8 mouse cellular contexts compared by ENCODE assay signal in the genomic region with DNA sequence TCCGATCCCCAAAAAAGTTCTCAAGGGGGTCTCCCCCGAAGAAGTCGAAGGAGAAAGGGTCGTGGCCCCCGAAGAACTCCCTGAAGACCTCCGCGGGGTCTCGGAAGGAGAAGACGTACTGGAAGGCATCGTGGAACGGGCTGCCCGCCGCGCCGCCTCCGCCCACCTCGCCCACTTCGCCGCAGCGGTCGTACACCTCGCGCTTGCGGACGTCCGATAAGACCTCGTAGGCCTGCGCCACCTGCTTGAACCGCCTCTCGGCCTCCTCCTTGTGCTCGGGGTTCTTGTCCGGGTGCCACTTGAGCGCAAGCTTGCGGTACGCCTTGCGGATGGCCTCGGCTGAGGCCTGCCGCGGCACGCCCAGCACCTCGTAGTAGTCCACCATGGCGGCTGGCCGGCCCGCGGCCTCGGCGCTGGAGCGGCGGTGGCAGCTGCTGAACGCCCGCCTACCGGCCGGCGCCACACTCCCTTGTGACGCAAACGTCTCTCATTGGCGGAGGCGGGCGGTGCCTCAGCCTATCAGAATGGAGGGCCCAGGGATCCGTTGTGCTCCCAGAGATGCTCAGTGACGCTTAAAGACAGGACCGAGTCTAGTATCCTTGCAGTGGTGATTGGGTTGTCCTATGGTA. TPM values are rescaled to one million over a fixed set of nuclear protein-coding genes. Genes with fewer than 3 reads are reported as not detected.
A peak's percentile ranks its signal among the peaks of the same experiment; 100 is the strongest.
DNase-seq lines count a peak whose midpoint lies in the region; ATAC-seq and TF ChIP-seq lines count a peak whose summit lies in the region.

A gene (minus strand): TSS at position 489 of the 629 bp plus-strand sequence.

- H3K4me2 ChIP-seq in embryonic facial prominence, embryonic 11.5 days (ENCODE audit: low read depth, low read length): peak within 1 kb of the TSS; percentile 71
- H3K4me2 ChIP-seq in heart, embryonic 12.5 days: peak within 1 kb of the TSS; percentile 77
- peak within 1 kb of the TSS; percentile 91 for H3K4me2 ChIP-seq in kidney, embryonic 16.5 days (replicated peaks; ENCODE audit: low read depth, low read length)
- peak within 1 kb of the TSS; percentile 83 for H3K4me2 ChIP-seq in stomach, embryonic 16.5 days (ENCODE audit: low read depth, low read length)

- no peaks in the 10 kb centered on the region for H3K36me3 ChIP-seq in embryonic facial prominence, embryonic 11.5 days (replicated peaks; ENCODE audit: control insufficient read depth, insufficient read depth, low read depth, low read length)
- no peaks in the 10 kb centered on the region for H3K36me3 ChIP-seq in heart, embryonic 12.5 days
- H3K36me3 ChIP-seq in kidney, embryonic 16.5 days (ENCODE audit: insufficient read depth, low read length): no peaks in the 10 kb centered on the region
- peaks cover 27% of the 10 kb centered on the region for H3K36me3 ChIP-seq in liver, adult 2 months (ENCODE audit: control insufficient read depth, insufficient read depth, low read length)
- H3K36me3 ChIP-seq in stomach, embryonic 16.5 days (ENCODE audit: control insufficient read depth, insufficient read depth, low read length): no peaks in the 10 kb centered on the region

- peak; percentile 82 for DNase-seq in layer of hippocampus, adult 11-12 months (ENCODE audit: low spot score)
- DNase-seq in layer of hippocampus, adult 9-10 months (ENCODE audit: low spot score): no peak
- peak; percentile 90 for DNase-seq in embryonic facial prominence, embryonic 11.5 days (ENCODE audit: low spot score)
- no peak for DNase-seq in liver, adult 2 months (ENCODE audit: extremely low read depth, low read depth, low spot score)

- no peak for TF ChIP-seq POLR2A in liver, adult 2 months (IDR thresholded peaks at IDR 0.05; ENCODE audit: extremely low read depth, insufficient read depth, low read length)

- H3K4me3 ChIP-seq in embryonic facial prominence, embryonic 11.5 days (ENCODE audit: low read depth, low read length): peak within 1 kb of the TSS; percentile 42
- peak within 1 kb of the TSS; percentile 52 for H3K4me3 ChIP-seq in heart, embryonic 12.5 days
- H3K4me3 ChIP-seq in kidney, embryonic 16.5 days (ENCODE audit: low read length): peak within 1 kb of the TSS; percentile 49
- H3K4me3 ChIP-seq in liver, adult 2 months (ENCODE audit: insufficient read depth, low read depth, low read length): peak within 1 kb of the TSS; percentile 54; the same call in 1 of the 2 replicates
- peak within 1 kb of the TSS; percentile 51 for H3K4me3 ChIP-seq in stomach, embryonic 16.5 days (replicated peaks; ENCODE audit: low read length)

- no peaks in the 10 kb centered on the region for H3K4me1 ChIP-seq in embryonic facial prominence, embryonic 11.5 days (ENCODE audit: control insufficient read depth, insufficient read depth, low read length)
- no peaks in the 10 kb centered on the region for H3K4me1 ChIP-seq in heart, embryonic 12.5 days (replicated peaks)
- H3K4me1 ChIP-seq in kidney, embryonic 16.5 days (ENCODE audit: insufficient read depth, low read length): peaks cover 9% of the 10 kb centered on the region; the same call in 1 of the 2 replicates
- peaks cover 12% of the 10 kb centered on the region for H3K4me1 ChIP-seq in liver, adult 2 months (ENCODE audit: control insufficient read depth, insufficient read depth, low read length)
- peaks cover 6% of the 10 kb centered on the region; the same call in 1 of the 2 replicates for H3K4me1 ChIP-seq in stomach, embryonic 16.5 days (ENCODE audit: control insufficient read depth, insufficient read depth, low read length)

- peaks cover 16% of the 10 kb centered on the region for H3K79me2 ChIP-seq in liver, adult 2 months (ENCODE audit: control insufficient read depth, insufficient read depth, low read length)

- 5% methylated on average over 62 of the region's 62 CpGs for WGBS in embryonic facial prominence, embryonic 11.5 days
- WGBS in heart, embryonic 12.5 days: 4% methylated on average over 62 of the region's 62 CpGs
- WGBS in kidney, embryonic 16.5 days: 7% methylated on average over 62 of the region's 62 CpGs
- WGBS in liver, adult 2 months: 57% methylated on average over 62 of the region's 62 CpGs
- 5% methylated on average over 59 of the region's 62 CpGs for WGBS in stomach, embryonic 16.5 days

- no peaks in the 10 kb centered on the region for H3K27me3 ChIP-seq in embryonic facial prominence, embryonic 11.5 days (ENCODE audit: control insufficient read depth, insufficient read depth, low read length)
- H3K27me3 ChIP-seq in heart, embryonic 12.5 days (replicated peaks): peaks cover 3% of the 10 kb centered on the region; the same call in 1 of the 2 replicates
- H3K27me3 ChIP-seq in kidney, embryonic 16.5 days (ENCODE audit: insufficient read depth, low read length): no peaks in the 10 kb centered on the region
- no peaks in the 10 kb centered on the region for H3K27me3 ChIP-seq in liver, adult 2 months (ENCODE audit: control insufficient read depth, insufficient read depth, low read length)
- H3K27me3 ChIP-seq in stomach, embryonic 16.5 days (ENCODE audit: control insufficient read depth, insufficient read depth, low read length): no peaks in the 10 kb centered on the region

- no peak for TF ChIP-seq CTCF in liver, adult 2 months (IDR thresholded peaks at IDR 0.05; ENCODE audit: low read depth, low read length)

- H3K9me3 ChIP-seq in embryonic facial prominence, embryonic 11.5 days (replicated peaks; ENCODE audit: control insufficient read depth, low read length): no peaks in the 10 kb centered on the region; the same call in 1 of the 2 replicates
- H3K9me3 ChIP-seq in heart, embryonic 12.5 days (replicated peaks): peaks cover 2% of the 10 kb centered on the region; the same call in 1 of the 2 replicates
- H3K9me3 ChIP-seq in kidney, embryonic 16.5 days (ENCODE audit: low read length): peaks cover 16% of the 10 kb centered on the region
- no peaks in the 10 kb centered on the region for H3K9me3 ChIP-seq in stomach, embryonic 16.5 days (replicated peaks; ENCODE audit: control insufficient read depth, low read length)

- H3K27ac ChIP-seq in embryonic facial prominence, embryonic 11.5 days (replicated peaks; ENCODE audit: low read depth, low read length): no peak within 1 kb of the TSS
- H3K27ac ChIP-seq in heart, embryonic 12.5 days (ENCODE audit: poor library complexity, severe bottlenecking): no peak within 1 kb of the TSS
- no peak within 1 kb of the TSS for H3K27ac ChIP-seq in kidney, embryonic 16.5 days (ENCODE audit: low read length)
- H3K27ac ChIP-seq in liver, adult 2 months (replicated peaks; ENCODE audit: insufficient read depth, low read depth, low read length): peak within 1 kb of the TSS; percentile 12; the same call in 1 of the 2 replicates
- H3K27ac ChIP-seq in stomach, embryonic 16.5 days (ENCODE audit: low read length): peak within 1 kb of the TSS; percentile 52

- ATAC-seq in embryonic facial prominence, embryonic 11.5 days (replicated peaks; ENCODE audit: insufficient number of reproducible peaks, low FRiP score, low TSS enrichment, low read depth): peak; percentile 99
- ATAC-seq in heart, embryonic 12.5 days (ENCODE audit: insufficient number of reproducible peaks, low FRiP score): peak; percentile 96
- ATAC-seq in kidney, embryonic 16.5 days (ENCODE audit: low FRiP score, low TSS enrichment): peak; percentile 96
- ATAC-seq in monocyte, adult 5-6 weeks (replicated peaks; ENCODE audit: insufficient number of reproducible peaks, low FRiP score, low TSS enrichment, poor library complexity, severe bottlenecking): 0 out of 2 replicates have a peak, but pooled peaks have one; percentile 17
- ATAC-seq in stomach, embryonic 16.5 days (ENCODE audit: insufficient read depth, low FRiP score): peak; percentile 96

- H3K9ac ChIP-seq in embryonic facial prominence, embryonic 11.5 days (replicated peaks; ENCODE audit: low read length): peak within 1 kb of the TSS; percentile 78
- peak within 1 kb of the TSS; percentile 69 for H3K9ac ChIP-seq in heart, embryonic 12.5 days
- peak within 1 kb of the TSS; percentile 77 for H3K9ac ChIP-seq in kidney, embryonic 16.5 days (replicated peaks; ENCODE audit: low read length)
- peak within 1 kb of the TSS; percentile 35; the same call in 1 of the 2 replicates for H3K9ac ChIP-seq in liver, adult 2 months (ENCODE audit: low read depth, low read length)
- peak within 1 kb of the TSS; percentile 84 for H3K9ac ChIP-seq in stomach, embryonic 16.5 days (ENCODE audit: low read length)

RNA-seq across cellular contexts. Expression of the gene that starts here (rescaled TPM):
- 12.0 and 16.3 TPM in 2 replicates for polyA plus RNA-seq in embryonic facial prominence, embryonic 11.5 days (2014; fragmentation: Nextera tagmentation; extraction: Ambion mirVana)
- 7.6 and 8.4 TPM in 2 replicates for polyA plus RNA-seq in heart, embryonic 12.5 days (2016; fragmentation: Nextera tagmentation; extraction: Ambion mirVana)
- 10.4 and 11.2 TPM in 2 replicates for polyA plus RNA-seq in kidney, embryonic 16.5 days (2015; fragmentation: Nextera tagmentation; extraction: Ambion mirVana)
- total RNA-seq in liver, adult 2 months (2014; rRNA removed): not detected in 2 replicates
- 0.17 TPM in 1 of 2 replicates, not detected in the other for polyA plus RNA-seq in liver, adult 2 months (2012; rRNA removed)
- total RNA-seq in monocyte, adult 5-6 weeks (2017): not detected in 3 replicates
- polyA plus RNA-seq in stomach, embryonic 16.5 days (2015; fragmentation: Nextera tagmentation; extraction: Ambion mirVana): 6.6 and 7.6 TPM in 2 replicates

Comparison
In these comparisons a context has a peak if more than half of its experiments do, and no peak if none do; other contexts are left out.
1. DNase-seq: peak in layer of hippocampus, adult 11-12 months (single experiment) and embryonic facial prominence, embryonic 11.5 days (single experiment); none in layer of hippocampus, adult 9-10 months (single experiment) and liver, adult 2 months (single experiment).
2. Peak in ATAC-seq in monocyte, adult 5-6 weeks; RNA of the gene not detected or under 1 TPM.
3. ATAC-seq: peak in every context shown above with its lines; median percentile 99 in embryonic facial prominence, embryonic 11.5 days; 96 in heart, embryonic 12.5 days; 96 in kidney, embryonic 16.5 days; 96 in stomach, embryonic 16.5 days; 17 in monocyte, adult 5-6 weeks.
4. H3K27ac ChIP-seq: peak in liver, adult 2 months (single experiment) and stomach, embryonic 16.5 days (single experiment); none in embryonic facial prominence, embryonic 11.5 days (single experiment), heart, embryonic 12.5 days (single experiment) and kidney, embryonic 16.5 days (single experiment).
5. Peak in every context shown above with its lines, with median percentiles within 50 percentile points of each other: H3K4me2 ChIP-seq, H3K4me3 ChIP-seq and H3K9ac ChIP-seq.